Mouse (Mus musculus) kidney, adult 9 months (tissue): ENCODE measurements around the gene Gdf11.

Experiments
- DNase-seq: peaks from one replicate; pipeline ENCODE4 v3.0.0; 2022

The Gdf11 gene

GRCm38 (mm10) chr10:128890383-128891295, 879 bp downstream of the Gdf11 start:
- DNase-seq = no peak

GRCm38 (mm10) chr10:128889846-128890245, 1.7 kb downstream of the Gdf11 start:
- no peak for DNase-seq

DNA sequence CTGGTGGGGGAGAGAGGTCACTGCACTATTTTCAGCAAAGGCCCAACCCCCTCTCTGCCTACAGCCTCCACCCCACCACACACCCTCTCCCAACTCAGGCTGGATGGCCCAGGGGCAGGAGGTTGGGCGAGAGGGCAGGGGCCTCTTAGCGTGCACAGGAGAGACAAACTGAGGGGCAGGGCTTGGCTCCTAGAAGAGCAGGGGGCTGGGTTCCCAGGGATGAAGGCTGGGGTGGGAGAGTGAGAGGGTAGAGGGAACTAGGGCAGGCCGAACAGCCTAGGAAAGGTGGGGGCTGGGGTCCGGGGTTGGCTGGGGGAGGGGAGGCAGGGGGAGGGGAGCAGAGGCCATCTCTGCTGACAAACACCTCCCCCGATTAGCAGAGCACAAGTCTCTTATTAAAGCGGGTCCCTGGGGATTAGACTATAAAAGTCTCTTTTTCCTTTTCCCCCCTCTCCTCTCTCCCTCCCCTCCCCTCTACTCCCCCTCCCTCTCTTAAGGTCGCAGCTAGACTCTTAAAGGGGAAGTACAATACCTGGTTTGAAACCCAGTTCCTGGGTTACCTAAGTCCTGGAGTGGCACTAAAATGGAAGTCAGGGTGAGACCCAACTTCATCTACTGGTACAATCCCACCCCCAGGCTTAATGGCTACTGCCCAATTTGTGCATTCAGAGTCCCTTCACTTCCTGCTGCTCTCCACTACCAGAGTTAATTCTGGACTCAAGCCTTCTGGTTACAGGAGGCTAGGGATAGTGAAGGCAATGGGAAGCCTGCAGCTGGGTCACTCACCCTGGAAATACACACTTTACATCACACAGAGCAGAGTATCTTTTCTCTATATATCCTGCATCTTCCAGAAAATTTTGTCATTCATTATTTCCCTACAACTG, 2.3 kb downstream of the Gdf11 start:
- no peak for DNase-seq

- peak; percentile 78 for DNase-seq
Observed at GRCm38 (mm10) chr10:128882067-128882466, 9.5 kb downstream of the Gdf11 start.

DNA sequence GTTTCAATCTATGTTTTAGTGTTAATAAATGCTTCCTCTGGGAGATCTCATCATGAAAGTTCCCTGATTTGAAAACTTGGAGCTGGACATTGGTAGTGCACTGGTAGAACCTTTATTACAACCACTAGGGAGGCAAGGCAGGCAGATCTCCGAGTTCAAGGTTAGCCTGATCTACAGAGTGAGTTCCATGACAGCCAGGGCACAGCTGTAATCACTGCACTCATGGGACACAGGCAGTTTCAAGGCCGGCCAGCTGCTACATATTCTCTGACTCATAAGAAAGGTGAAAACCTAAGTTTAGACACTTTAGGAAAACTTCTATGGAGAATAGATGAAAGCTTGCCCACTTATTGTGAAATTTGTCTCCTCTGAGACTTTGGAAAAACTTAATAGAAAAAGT, 12.7 kb downstream of the Gdf11 start:
- no peak for DNase-seq

DNA sequence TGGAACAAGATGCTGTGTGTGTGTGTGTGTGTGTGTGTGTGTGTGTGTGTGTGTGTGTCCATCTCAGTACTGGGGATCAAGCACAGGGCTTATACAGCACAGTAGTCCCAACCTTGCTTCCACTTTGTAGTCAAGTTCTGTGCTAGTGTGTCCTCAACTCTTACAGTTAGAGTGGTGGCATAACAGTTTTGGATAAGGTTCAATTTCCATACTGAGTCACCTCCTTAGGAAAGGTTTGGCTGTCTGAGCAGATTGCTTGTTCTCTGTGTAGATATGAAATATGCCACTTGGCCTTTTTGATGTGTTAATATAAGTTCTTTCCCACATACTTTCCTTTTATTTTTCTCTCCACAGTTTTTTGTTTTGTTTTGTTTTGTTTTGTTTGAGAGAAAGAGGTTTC, 13.2 kb downstream of the Gdf11 start:
- DNase-seq = no peak

DNA sequence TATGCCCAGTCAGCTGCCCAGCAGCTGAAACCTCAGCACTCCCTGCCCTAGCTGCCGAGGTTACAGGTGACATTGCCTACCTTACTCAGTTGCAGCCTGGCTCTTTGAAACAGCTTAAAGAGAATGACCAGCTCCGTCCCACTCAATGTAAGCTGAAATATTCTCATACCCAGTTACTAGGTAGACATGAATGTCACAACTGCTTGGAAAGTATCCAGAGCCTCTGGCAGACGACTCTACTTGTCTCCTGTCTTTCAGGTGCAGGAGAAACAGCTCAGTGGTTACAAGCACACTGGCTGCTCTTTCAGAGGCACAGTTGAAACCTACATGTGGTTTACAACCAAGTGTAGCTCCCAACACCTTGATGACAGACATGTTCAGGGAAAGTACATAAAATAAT, 21.2 kb downstream of the Gdf11 start:
- no peak for DNase-seq

- DNase-seq = no peak
Observed at GRCm38 (mm10) chr10:128866518-128866917, 25.0 kb downstream of the Gdf11 start.

GRCm38 (mm10) chr10:128866042-128866441, 25.5 kb downstream of the Gdf11 start:
- DNase-seq = no peak

DNA sequence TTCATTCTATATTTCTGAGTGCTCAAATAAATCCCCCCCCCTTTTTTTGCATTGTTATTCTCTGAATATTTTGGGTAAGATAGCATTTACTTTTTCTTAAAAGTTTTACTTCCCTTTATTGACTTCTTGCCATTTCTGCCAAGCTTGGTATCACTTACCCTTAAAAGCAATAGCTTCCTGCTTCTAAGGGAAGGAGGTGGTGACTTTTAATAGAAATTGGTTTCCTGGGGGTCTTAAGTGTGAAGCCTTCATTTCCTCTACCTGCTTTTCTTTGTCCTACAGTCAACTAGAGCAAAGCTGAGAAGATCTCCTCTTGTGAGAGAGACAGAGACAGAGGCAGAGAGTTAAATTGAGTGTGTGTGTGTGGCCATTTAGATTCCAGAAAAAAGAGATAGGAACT, 30.3 kb downstream of the Gdf11 start:
- DNase-seq = no peak

DNA sequence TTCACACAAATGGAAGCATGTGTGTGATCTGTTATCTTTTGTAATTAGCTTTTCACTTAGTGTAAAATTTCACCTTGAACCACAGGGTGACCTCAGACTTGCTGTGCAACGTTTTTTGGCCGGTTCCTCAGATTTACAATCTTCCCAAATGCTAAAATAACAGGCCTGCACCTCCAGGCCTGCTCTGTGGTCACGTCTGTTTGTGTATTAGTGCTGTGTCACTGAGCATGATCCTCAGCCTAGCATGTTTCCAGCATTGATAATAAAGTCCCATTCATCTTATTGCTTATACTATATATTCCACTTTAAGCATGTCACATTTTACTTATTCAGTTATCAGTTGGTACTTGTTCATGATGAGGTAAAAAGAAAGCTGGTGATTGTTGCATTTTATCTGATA, 41.2 kb downstream of the Gdf11 start:
- no peak for DNase-seq

DNA sequence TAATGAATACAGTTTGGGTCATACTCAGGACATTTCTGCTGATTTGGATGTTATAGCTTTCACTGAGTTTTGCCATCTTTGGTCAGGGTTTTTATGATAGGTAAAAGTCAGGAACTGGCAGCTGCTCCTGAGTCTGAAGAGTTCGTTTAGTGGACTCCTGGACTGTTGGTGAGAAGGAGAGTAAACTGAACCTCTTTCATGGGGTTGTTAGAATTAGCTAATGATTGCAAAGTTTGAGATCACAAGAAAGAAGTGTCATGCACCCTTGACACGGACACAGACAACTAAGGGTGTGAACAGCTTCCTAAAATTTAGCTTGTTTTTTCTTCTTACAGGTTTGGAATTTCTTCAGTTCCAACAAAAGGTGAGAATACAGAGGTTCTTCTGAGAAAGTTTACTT, 43.1 kb downstream of the Gdf11 start:
- peak; percentile 68 for DNase-seq

DNA sequence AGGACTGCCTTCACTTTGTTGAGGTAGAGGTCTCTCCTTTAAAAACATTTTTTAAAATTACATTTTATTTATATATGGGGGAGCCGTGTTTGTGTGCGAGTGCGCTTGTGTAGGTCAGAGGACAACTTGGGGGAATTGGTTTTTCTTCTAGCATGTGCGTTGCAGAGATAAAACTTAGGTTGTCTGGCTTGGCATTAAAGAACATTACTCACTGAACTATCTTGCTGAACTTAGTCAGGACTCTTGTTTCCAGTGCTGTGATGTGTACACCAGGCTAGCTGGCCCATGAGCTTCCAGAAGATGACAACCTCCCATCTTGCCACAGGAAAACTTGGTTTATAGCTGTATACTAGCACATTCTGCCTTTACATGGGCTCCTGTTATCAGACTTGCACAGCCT, 44.9 kb downstream of the Gdf11 start:
- DNase-seq = no peak

DNA sequence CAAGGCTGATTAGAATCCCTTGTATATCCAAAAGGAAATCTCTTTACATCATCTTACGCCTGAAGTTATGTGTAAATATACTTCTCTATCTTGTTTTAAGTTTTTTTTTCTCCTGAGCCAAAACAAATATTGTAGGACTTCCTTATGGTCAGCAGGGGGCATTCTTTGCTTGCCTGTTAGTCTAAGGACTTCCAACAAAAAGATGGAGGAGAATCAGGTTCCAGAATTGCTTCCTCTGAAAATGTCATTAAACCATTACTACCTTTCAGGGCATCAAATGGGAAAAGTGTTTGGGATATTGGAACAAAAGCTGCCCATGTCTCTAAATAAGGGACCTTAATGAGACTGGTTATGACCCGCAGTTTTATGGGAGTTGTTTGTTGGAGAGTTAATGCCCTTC, 46.0 kb downstream of the Gdf11 start:
- peak; percentile 61 for DNase-seq

GRCm38 (mm10) chr10:128843260-128843659, 48.3 kb downstream of the Gdf11 start:
- no peak for DNase-seq

GRCm38 (mm10) chr10:128840612-128841011, 50.9 kb downstream of the Gdf11 start:
- DNase-seq = no peak

- no peak for DNase-seq
Observed at GRCm38 (mm10) chr10:128839434-128839833, 52.1 kb downstream of the Gdf11 start.

DNA sequence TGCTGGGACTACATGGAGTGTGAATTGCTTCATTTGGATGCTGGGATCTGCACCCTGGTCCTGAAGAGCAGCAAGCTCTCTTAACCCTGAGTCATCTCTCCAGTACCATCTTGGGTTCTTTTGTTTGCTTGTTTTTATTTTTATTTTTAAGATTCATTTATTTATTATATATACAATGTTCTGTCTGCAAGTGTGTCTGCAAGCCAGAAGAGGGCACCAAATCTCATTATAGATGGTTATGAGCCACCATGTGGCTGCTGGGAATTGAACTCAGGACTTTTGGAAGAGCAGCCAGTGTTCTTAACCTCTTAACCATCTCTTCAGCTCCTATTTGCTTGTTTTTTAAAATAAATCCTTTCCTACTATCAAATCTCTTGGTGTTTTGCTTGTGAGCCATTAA, 54.1 kb downstream of the Gdf11 start:
- DNase-seq = no peak
